Mouse (Mus musculus): ENCODE measurements around the gene Plcd4.

Gene Plcd4

GRCm38 (mm10) chr1:74594434-74594833, 51.7 kb downstream of the Plcd4 start:
- DNase-seq (ENCODE audit: low read depth, low spot score) = no peak

GRCm38 (mm10) chr1:74600501-74601266, 58.0 kb downstream of the Plcd4 start:
- DNase-seq (ENCODE audit: low read depth, low spot score) = no peak

DNA sequence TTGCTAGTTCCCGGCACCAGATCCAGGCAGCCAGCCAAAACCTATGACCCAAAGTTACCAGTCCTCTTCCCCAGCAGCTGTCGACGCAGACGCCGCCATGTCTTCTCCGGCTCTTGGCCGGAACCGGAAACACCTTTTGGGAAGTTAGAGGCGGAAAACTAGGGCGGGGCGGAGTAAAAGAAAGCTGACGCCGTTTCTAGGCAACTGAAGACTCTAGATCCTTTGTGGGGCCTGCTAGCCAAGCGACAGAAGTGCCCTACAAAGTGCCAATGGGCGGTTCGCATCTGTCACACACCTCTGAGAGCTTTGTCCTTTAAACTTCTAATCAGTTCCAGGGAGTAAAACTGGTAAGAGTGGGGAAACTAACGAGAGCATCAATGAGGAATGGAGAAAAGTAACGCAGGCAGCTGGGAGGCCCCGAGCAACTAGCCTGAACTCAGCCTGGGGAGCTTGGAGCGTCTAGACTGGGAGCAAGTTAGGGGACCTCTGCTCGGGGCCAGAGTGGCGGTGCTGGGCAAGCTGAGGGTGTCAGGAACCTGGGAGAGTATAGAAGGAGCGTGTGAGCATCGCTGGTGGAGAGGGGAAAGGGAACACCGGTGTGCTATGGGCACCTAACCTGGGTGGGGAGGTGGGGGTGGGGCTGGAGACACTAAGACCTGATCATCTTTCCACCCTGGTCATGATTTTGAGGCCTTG, 58.7 kb downstream of the Plcd4 start, which contains the start of the genes Rnf25 and Stk36:
Gene Rnf25, minus strand, starts transcription at position 131 of the 696 bp plus-strand sequence.
Gene Stk36, plus strand, starts transcription at position 179 of the 696 bp plus-strand sequence.
- DNase-seq (ENCODE audit: low read depth, low spot score) = peak; percentile 79

All from brain, embryonic 18.5 days (tissue).